Mouse (Mus musculus) olfactory bulb, adult 2 months (tissue): ENCODE measurements around the gene Tfap2c.

Experiments
- CTCF ChIP-seq: fragments of 200-500 bp; IDR thresholded peaks from 2 replicates; pipeline ENCODE4 v1.5.1; 2012; ENCODE audit warnings: low read depth, mild to moderate bottlenecking, low read length, moderate library complexity; ENCODE audit not compliant: insufficient read depth
- POLR2A ChIP-seq: fragments of 200-500 bp; IDR thresholded peaks from 2 replicates; pipeline ENCODE4 v1.6.1; 2012; ENCODE audit warnings: mild to moderate bottlenecking, low read depth, low read length, moderate library complexity; ENCODE audit not compliant: insufficient read depth

DNA sequence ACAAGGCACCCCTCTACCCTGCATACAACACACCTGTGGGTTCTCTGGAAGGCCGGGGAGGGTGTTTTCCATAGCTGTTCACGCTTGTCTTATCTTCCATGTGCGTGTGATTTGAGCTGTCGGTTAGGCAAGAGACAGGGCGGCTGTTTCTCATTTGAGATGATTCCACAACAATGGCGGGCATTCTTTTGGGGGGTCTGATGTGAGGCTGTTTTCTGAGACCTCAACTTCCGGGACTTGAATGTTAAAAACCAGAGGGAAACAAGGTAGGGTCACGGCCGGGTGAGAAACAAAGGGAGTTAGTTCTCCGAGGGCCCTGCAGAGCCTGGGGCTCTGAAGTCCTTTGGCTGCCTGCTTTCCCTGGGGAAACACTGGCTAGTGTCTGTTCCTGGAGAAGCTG is 11.6 kb downstream of the Tfap2c start:
- TF ChIP-seq POLR2A (no peak), CTCF (no peak)
